Mouse (Mus musculus): ENCODE results near the gene Fbxl12.
"Not testable (repeated sequence)": the region's sequence is repeated elsewhere in the genome, so short reads cannot be mapped to it uniquely, and the experiment has no call there.

Fbxl12 gene

DNA sequence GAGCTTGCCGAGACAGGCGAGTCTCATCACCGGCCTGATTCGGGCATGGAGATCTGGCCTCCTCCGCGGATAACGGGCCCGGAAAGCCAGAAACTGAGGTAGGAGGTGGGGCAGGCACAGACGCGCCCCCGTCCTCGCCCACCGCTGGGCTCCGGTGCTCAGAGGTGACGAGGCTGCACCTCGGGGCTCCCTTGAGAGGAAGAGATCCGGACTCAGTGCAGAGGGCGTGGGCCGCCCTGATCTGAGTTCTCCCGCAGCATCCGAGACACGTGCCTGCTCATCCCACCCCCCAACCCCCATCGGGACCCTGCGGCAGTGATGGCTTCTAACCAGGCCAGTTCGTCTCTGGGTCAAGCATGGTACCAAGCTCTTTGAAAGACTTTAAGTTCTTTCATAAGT is 7.7 kb upstream of the Fbxl12 start:
- no peak for DNase-seq (ENCODE audit: low spot score in 2 of 2)

DNA sequence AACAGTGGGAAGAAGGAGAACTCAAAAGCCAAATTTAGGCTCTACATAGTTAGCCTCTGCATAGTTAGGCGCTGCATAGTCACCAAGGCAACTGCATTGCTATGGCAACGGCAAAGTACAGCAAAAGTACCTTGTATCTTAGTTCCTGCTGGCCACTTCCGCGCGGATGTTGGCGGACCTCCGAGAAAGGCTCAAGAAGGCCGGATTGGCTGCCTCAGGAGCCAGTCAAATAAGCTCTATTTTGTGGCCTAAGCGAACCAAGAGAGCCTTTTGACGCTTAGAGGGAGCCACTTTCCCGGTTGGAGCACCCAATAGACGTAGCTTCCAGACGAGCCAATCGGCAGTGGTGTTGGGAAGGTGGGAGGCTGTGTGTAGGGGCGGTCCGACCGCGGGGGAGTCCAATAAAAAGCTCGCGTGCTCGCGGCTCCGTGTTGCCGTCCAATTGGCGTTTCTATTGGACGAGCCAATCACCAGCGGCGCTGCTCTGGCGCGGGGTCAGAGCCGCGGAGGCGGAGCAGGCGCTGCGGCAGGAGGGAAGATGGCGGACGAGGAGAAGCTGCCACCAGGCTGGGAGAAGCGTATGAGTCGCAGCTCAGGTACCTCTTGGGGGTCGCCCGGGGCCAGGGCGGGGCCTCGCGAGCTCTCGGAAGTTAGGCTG is 7.2 kb upstream of the Fbxl12 start, which contains the start of gene Pin1:
Gene Pin1 (plus strand): TSS at position 494 of the 658 bp plus-strand sequence.
- DNase-seq (ENCODE audit: low spot score in 2 of 2) = peak; percentile 94 to 98

DNA sequence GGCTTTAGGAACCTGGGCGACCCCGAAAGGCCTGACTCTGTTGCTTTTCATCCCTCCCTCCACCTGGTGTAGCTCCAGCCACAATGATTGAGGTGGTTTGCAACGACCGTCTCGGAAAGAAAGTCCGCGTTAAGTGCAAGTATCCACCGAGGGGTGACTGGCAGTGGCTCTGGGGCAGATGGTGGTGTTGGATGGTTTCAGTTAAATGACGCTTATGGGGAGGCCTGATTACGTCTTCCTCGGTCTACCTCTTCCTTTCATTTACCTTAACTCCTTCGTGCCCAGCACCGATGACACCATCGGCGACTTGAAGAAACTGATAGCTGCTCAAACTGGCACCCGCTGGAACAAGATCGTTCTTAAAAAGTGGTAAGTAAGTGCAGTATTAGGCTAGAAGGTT is 554 bp upstream of the Fbxl12 start:
- no peak for DNase-seq (ENCODE audit: low spot score in 2 of 2)

DNA sequence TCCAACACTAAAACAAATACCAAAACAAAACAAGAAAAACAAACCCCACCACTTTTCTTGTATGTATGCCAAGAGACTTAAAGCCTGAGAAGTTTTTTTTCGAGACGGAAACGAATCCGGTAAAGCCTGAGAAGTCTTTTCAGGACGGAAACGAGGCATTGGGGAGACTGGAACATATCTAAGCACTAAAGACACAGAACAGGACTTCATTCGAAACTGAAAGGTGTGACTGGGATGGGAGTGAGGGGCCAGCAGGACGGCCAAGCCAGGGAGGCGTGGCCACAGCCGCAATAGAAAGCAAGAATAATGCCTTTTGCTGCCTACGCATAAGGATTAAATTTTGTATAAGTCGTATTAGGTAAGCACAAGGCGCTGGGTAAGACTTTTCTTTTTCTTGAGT is 786 bp downstream of the Fbxl12 start:
- no peak for DNase-seq (ENCODE audit: low spot score in 2 of 2)

DNA sequence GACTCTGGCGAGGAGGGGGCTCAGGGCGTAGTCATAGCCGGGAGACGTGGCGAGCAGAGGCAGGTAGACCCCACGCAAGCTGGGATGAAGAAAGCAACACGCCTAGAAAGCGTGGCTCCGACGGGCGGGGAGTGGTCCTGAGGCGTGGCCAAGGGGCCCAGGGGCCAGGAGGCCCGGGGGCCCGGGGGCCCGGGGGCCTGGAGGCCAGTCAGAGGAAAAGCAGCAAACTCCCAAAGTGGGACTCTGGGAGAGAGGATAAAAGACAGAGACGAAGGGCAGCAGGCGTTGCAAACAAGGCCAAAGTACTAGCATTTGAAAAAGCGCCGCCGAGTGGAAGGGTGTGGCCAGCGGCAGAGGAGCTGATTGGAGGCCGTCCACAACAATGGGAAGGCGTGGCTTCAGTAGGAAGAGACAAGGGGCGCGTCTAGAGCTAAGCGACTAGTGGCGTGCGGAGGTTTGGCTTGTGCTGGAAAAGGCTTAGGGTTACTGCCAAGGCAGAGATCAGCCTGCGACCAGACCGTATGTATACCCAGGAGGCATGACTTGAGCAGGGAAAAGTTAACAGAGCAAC is 1.6 kb downstream of the Fbxl12 start:
- DNase-seq (ENCODE audit: low spot score in 2 of 2) = peak; percentile 68 to 82

DNA sequence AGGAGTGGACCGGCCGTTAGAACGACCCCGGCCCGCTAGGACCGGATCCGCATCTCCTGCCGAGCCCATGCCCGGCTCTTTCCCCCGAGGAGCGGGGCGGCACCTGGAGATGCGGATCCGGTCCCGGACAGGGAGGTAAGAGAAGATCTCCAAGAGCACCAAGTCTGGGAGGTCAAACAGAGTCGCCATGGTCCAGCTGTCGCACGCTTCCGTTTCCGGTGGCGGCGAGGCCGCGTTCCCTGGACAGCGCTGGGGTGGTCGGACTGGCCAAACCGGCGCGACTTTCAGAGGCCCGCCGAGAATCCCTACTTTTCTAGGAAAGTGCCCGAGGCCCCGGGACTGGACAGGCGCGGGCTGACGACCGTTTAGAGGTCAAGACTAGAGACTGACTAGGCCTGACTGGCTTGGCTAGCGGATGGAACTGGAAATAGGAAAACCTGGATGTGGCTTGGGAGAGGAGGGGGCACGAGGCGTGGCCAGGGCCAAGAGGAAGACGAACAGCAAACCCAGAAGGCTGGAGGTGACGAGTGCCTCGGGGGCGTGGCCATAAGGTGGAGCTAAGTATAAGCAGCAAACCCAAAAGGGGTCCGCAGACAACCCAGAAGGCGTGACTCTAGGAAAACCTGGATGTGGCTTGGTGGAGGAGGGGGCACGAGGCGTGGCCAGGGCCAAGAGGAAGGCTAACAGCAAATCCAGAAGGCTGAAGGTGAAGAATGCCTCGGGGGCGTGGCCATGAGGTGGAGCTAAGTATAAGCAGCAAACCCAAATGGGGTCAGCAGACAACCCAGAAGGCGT is 2.3 kb downstream of the Fbxl12 start, which contains the start of gene Ubl5:
Gene Ubl5 (plus strand): TSS at position 778 of the 795 bp plus-strand sequence.
- DNase-seq (ENCODE audit: low spot score in 2 of 2) = no peak

DNA sequence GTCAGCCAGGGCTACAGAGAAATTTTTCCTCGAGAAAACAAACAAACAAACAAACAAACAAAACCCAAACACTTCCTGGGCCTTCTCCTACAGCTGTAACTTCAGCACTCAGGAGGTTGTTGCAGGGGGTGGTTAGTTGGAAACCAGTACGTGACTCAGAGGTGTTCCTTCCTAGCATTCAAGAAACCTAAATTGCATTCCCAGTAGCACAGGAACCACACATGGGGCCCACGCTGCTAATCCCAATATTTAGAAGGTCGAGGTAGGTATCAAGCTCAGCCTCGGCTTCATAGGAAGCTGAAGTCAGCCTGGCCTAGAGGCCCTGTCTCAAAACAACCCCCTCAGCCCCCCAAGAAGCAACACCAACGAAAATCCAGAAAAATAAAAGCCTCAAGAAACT is 3.1 kb downstream of the Fbxl12 start:
- DNase-seq (ENCODE audit: low spot score in 2 of 2) = no peak

DNA sequence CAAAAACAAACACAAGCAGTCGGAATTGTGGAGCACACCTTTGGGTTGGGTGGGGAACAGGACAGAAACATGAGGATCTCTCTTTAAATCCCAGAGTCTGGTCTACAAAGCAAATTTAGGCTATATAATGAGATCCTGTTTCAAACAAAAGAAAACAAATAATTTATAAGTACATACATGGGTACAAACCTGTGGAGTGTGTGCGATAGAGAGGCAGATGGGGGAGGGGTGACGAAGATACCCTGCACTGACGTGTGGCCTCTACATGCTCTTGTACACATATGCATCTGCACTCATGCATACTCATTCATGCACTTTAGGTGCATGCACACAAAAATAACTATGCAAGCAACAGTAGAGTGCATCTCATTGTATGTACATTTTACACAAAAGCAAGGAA is 5.1 kb downstream of the Fbxl12 start:
- DNase-seq (ENCODE audit: low spot score in 2 of 2) = no peak

DNA sequence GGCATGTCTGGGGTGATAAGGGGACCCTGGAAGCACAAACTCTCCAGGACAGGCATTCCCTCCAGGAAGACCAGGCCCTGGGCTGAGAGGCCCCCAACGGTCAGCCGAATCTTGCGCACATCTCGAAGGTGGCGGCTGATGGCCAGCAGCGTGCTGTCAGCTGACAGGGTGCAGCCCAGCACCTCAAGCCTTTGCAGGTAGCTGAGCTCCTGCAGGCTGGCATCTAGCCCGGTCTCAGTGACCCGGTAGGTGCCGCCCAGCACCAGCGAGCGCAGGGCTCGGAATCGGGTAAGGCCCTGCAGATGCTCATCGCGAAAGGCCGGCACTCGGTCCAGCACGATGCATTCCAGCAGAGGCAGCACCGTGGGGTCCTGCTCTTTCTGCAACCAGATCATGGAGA is 6.0 kb downstream of the Fbxl12 start:
- no peak for DNase-seq (ENCODE audit: low spot score in 2 of 2)

DNA sequence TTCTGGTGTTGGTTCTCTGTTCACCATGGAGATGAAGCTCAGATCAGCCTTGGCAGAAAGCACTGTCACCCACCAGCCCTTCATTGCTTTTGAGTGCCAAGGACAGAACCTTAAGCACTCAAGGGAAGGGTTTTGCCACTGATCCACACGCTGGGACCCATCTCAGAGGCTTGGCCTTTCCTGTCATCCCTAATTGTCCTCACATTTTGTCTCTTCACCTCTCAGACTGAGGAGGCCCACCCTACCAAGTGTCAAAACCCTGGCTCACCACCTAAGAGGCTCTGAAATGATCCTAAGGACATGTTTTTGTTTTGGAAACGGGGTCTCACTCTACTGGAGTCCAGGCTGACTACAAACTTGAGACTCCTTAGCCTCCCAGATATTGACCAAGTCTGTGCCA is 7.8 kb downstream of the Fbxl12 start:
- no peak for DNase-seq (ENCODE audit: low spot score in 2 of 2)

DNA sequence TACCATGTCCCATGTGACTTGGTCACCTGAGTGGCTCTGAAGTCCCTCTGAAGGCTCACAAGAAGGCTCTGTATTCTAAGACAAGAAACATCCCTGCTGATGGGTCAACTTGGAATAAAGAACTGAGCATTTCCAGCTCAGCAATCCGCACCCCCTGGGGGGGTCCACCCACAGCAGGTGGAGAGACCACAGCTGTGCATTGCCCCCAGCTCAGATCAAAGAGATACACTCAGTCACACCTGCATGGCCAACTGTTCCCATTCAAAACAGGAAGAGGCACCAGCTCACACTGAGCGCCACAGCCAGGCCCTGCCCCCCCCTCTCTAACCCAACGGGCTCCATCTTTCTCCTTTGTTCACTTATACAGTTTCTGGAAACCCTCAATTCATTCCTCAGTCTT is 8.3 kb downstream of the Fbxl12 start:
- no peak for DNase-seq (ENCODE audit: low spot score in 2 of 2)

DNA sequence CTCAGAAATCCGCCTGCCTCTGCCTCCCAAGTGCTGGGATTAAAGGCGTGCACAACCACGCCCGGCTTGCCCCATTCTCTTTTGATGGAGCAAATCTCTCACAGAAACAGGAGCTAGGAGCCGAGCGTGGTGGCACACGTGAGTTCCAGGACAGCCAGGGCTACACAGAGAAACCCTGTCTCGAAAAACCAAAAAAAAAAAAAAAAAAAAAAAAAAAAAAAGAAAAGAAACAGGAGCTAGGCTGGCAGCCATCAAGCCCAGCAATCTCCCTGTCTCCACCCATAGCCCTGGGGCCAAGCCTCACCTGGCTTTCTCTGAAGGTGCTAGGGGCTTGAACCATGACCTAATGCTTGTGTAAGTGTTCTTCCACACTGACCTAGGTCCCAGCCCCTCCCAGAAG is 8.9 kb downstream of the Fbxl12 start:
- DNase-seq (ENCODE audit: low spot score in 2 of 2) = not testable (repeated sequence)

DNA sequence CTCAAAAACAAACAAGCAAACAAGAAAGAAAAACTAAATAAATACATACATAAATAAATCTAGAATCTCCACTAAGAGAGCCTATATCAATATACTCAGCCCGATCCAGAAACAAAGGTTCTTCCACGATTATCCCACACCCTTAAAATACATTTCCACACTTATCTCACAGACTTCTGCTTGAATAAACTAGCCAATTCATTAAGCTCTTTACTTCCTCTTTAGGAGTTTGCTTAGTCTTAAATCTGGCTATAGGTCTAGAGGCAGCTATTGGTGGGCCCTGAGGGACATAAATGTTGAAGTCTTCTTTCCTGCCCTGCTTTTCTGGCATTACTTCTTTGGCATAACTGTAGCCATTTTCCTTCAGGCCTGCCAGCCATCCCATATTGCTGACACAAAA is 13.2 kb downstream of the Fbxl12 start:
- DNase-seq (ENCODE audit: low spot score in 2 of 2) = no peak

DNA sequence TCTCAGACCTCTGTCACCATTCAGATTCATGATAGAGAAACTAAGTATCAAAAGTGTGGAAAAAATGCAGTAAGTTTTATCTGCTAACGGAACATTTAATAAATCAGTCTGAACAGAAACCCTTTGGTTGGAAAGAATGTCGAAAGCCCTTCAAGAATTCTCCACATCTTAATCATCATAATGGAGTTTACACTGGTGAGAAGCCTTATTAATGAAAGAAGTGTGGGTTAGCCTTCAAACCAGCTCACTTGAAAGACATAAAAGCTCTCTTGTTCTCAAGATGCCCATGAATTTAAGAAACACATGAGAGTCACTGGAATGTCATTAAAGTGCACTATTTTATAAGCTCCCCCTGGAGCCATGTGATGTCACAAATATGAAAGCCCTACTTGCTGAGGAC is 27.9 kb downstream of the Fbxl12 start:
- no peak for DNase-seq (ENCODE audit: low spot score in 2 of 2)

DNA sequence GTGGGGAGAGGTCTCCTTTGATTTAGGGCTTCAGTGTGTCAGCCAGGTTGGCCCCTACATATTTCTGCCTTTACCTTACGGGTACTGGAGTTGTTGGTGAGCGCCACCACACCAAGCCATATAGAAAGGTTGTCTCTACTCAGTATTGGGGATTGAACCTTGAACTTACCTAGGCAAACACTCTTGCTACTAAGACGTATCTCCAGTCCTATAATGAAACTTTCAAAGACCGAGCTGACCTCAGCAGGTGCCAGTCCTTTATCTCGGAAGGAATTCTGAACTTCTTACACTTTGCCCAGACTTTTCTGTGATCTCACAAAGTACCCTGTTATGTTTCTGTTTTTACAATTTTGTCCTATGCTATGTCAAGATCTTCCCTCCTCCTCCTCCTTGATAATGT is 32.6 kb downstream of the Fbxl12 start:
- DNase-seq (ENCODE audit: low spot score in 2 of 2) = no peak

DNA sequence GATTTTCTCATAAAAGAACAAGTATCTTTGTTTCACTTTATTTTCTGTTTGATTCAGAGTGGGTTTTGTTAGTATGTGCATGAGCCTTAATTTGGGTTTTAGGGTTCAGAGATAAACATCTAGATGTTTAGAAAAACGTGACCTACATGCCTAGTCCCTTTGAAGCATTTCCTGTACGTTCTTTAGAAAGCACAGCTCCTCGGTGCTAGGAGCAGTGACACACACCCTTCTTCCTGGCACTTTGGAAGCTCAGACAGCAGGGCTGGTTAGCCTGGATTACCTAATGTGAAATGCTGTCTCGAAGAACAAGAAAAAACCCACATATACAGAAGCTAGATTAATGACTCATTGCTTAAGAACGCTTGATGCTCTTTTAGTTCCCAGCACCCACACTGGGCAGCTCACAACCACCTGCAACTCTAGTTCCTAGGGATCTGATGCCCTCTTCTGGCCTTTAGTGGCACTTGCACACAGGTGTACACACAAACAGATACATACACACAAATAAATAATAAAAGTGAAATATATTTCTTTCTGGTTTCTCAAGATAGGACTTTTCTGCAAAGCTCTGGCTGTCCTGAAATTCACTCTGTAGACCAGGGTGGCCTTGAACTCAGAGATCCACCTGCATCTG is 34.6 kb downstream of the Fbxl12 start:
- DNase-seq (ENCODE audit: low spot score in 2 of 2) = no peak

DNA sequence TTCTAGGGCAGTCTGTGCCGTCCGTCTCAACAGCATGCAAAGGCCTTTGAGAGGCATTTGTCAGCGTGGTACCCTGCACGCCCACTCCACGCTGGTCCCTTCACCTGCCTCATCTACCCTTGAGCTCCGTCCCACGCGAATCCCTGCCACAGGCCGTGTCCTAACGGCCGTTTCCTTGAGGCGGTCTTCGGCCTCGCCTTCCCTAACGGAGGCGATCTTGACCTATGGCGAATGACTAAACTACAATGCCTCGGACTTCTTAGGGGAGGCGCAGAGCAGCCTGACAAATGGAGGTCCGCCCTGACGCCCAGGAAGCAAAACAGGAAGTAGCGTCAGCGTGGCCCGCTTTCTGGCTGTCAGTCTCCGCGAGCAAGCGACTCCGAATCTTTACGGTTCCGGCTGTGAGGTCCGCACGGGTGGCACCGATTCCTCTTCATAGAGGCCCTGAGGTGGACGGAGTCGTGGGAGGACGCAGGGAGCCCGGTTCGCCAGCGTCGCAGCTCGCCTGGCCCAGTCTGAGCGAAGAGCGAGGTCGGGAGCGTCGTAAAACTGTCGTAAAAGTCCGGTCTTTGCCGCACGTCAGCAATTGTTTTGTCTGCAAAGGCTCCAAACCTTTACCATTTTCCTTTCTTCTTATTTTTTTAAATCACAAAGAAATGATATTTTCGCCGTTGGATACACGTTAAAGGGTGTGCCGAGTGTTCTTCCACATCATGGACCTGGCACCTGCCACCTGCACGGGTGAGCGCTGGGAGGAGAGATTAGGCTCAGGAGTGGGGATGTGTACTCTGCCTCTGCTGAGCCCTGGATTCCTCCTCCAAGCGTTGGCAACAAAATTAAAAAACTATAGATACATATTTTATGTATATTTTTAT is 37.2 kb downstream of the Fbxl12 start:
- peak; percentile 80 to 93 for DNase-seq (ENCODE audit: low spot score in 2 of 2)

DNA sequence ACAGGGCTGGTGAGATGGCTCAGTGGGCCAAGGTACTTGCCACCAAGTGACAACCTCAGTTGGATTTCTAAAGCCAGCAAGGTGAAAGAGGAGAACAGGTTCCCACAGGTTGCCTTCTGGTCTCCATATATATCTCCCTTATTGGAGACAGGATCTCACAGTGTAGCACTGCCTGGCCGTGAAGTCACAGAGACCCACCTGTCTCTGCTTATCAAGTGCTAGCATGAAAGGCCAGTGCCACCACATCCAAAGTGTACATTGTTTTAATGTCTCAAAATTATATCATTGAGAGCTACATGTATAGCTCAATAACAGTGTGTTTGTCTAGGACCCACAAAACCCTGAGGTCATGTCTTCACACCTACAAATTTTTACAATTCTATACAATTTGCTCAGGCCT is 38.3 kb downstream of the Fbxl12 start:
- DNase-seq (ENCODE audit: low spot score in 2 of 2) = no peak

DNA sequence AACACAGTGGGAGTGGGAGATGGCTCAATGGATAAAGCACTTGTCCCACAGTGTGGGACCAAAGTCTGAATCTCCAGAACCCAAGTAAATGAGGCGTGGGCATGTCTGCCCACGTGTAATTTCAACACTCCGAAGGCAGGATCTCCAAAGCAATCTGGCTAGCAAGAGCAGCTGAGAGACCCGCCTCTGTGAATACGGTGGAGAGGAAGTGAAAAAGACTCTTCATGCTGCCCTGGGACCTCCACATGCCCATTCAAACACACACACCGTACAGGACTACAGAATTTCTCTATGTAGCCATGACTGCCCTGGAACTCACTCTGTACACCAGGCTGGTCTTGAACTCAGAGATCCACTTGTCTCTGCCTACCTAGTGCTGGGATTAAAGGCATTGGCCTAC is 43.3 kb downstream of the Fbxl12 start:
- DNase-seq (ENCODE audit: low spot score in 2 of 2) = no peak

DNA sequence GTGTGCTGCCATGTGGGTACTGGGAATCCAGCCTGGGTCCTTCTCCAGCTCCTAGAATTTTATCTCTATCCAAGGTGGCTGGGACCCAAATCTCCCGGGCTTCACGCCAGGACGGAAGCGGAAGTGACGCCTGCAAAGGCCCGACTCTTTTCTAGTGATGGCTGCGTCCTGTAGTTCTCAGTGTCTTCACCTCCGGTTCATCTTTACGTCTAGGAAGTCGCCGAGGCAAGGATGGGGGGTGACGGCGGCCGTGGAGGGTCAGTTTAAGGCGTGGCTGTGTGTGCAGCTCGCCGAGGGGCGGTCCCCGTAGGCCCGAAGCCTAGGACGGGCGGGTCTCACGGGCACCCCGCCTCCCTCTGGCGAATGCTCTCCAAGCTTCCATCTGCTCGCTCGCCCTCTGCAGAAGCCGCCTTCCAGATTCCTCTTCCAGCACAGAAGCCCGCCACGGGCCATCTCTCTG is 63.4 kb downstream of the Fbxl12 start, which contains the start of gene Zfp846:
Gene Zfp846 (plus strand): TSS at position 117 of the 460 bp plus-strand sequence.
- peak; percentile 98 to 99 for DNase-seq (ENCODE audit: low spot score in 2 of 2)

DNA sequence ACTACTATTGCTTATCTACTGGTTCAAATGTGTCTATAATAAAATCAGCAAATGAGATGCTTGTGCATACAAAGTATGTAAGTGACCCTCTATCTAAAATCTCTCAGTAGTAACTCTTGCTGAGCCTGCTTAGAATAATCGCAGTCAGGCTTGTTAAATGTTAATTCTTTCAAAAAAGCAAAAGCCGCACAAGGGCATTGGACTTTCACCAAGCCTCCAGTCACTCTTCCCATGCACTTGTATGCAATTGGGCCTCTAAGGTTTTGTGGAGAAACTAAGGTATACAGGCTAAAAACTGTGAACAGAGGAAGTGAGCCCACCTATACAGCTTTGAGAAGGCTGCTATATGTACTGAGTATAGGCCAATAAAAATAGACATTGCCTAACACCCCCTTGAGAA is 68.0 kb downstream of the Fbxl12 start:
- DNase-seq (ENCODE audit: low spot score in 2 of 2) = no peak
